Mouse (Mus musculus) right cerebral cortex, postnatal 4 days (tissue): ENCODE measurements at regions not wholly inside any gene's neighbourhood (a gene's known extent, or its start where the extent isn't known, plus 50 kb on each side); places are given as distances from the start of the nearest gene placed in this dataset.

ENCODE experiments used
- DNase-seq: peaks from one replicate; pipeline ENCODE4 v3.0.0-alpha.2; 2022

GRCm38 (mm10) chr9:102782926-102783850 lies 51.5 kb upstream of the Ryk start:
- DNase-seq = no peak

DNA sequence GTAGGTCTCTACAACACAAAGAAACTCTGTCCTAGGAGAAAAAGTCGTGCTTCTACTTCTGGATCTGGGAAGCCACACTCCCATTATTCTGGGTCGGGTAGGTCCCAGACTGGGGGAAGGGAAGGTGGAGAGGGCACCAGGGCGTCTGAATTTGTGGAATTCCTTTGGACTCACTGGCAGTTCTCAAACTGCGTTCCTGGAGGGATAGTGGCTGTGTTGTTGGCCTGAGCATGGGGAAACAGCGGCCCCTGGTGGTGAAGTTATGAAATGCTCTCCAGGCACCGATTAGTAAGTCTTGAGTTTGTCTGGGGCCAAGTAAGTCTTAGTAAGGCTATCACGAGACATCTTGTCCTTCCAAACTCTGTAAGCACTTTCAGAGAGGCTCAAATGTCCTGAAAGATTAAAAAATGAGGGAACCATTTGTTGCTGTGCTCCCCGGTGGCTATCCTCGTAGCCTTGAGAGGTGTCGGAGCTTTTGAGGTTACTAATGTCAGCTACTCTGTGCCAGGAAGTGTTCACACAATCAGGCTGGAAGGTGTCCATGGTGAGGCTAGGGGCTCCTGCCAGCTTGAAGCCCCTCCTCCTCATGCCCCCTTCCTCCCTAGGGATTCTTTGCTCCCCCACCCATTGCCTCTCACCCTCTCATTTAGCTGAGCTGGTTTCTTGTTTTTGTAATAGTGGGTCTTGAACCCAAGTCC lies 50.2 kb upstream of the Ryk start:
- DNase-seq = peak; percentile 95
